In the genomic region with DNA sequence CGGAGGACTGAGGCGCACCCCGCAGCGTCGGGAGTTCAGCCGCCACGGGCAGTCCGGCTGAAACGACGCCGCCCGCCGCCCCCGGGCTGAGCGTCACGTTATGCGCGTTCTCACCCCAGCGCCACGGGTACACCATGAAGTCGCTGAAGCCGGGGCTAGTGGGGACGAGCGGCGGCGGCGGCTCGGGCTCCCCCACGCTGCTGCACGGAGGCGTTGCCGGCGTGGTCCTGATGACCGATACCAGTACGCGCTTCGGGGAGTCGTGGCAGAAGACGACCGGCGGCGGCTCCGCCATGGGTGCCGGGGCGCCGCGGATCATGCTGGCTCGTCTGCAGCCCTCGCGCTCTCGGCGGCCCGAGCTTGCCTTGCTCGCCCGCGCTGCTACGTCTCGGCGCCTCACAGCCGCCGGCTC, we compare ENCODE assay signal across 8 mouse cellular contexts. TPM values are rescaled to one million over a fixed set of nuclear protein-coding genes. Genes with fewer than 3 reads are reported as not detected.
DNase-seq lines count a peak whose midpoint lies in the region; ATAC-seq lines count a peak whose summit lies in the region.

No protein-coding gene starts in this region.

- H3K27me3 ChIP-seq in hindbrain, embryonic 16.5 days (replicated peaks; ENCODE audit: control insufficient read depth, insufficient read depth, low read length): no peaks in the 10 kb centered on the region; the same call in 1 of the 2 replicates

- H3K27ac ChIP-seq in hindbrain, embryonic 16.5 days (ENCODE audit: low read depth, low read length): peak overlapping the region; percentile 40

- intact Hi-C loops in gastrocnemius, postnatal 14 days (cut with DNase I; ENCODE audit: low total_unique reads): no loop called here

- peak overlapping the region; percentile 89 for H3K4me2 ChIP-seq in hindbrain, embryonic 16.5 days (ENCODE audit: low read length)

- WGBS in hindbrain, embryonic 16.5 days: under 1% methylated on average over 53 of the region's 61 CpGs

- H3K9me3 ChIP-seq in hindbrain, embryonic 16.5 days (ENCODE audit: control insufficient read depth, low read length): no peaks in the 10 kb centered on the region

- peak; percentile 49 for DNase-seq in gastrocnemius, postnatal 10 days
- no peak for DNase-seq in gastrocnemius, postnatal 14 days
- peak; percentile 61 for DNase-seq in thymus, postnatal 14 days
- DNase-seq in thymus, postnatal 4 days: no peak
- peak; percentile 11 for DNase-seq in lung, postnatal 36 days
- DNase-seq in urinary bladder, postnatal 25 days (ENCODE audit: low spot score): no peak

- H3K4me3 ChIP-seq in hindbrain, embryonic 16.5 days (ENCODE audit: low read length): peak overlapping the region; percentile 86

- peaks cover 10% of the 10 kb centered on the region for H3K4me1 ChIP-seq in hindbrain, embryonic 16.5 days (ENCODE audit: control insufficient read depth, insufficient read depth, low read depth, low read length)

- H3K36me3 ChIP-seq in hindbrain, embryonic 16.5 days (ENCODE audit: control insufficient read depth, insufficient read depth, low read length): no peaks in the 10 kb centered on the region

- peak overlapping the region; percentile 76 for H3K9ac ChIP-seq in hindbrain, embryonic 16.5 days (ENCODE audit: low read depth, low read length)

- no peak; the same call in none of the 2 replicates for ATAC-seq in hindbrain, embryonic 16.5 days
- no peak for ATAC-seq in megakaryocyte progenitor cell, adult 5-6 weeks (replicated peaks; ENCODE audit: poor library complexity)

RNA-seq across cellular contexts. Expression of gene Zfp367, which starts 0.3 kb away (rescaled TPM):
- 10 to 100 TPM in 1 of 2 experiments, 1 to 10 TPM in 1; 9.8 to 12.5 TPM for total RNA-seq in gastrocnemius, postnatal 10 days (2021)
- 10 to 100 TPM; 10.9 to 12.9 TPM for total RNA-seq in gastrocnemius, postnatal 14 days (2021)
- 6.2 and 7.3 TPM in 2 replicates for polyA plus RNA-seq in hindbrain, embryonic 16.5 days (2015; fragmentation: Nextera tagmentation; extraction: Ambion mirVana)
- total RNA-seq in megakaryocyte progenitor cell, adult 5-6 weeks (2015): 42.8 and 49.3 TPM in 2 replicates
- 41.9 and 52.3 TPM in 2 replicates for total RNA-seq in megakaryocyte progenitor cell, adult 5-6 weeks (2017)

RNA-seq across cellular contexts. Expression of gene Habp4, which starts 8.9 kb away (rescaled TPM):
- 10 to 100 TPM; 22.9 to 25.5 TPM for total RNA-seq in gastrocnemius, postnatal 10 days (2021)
- total RNA-seq in gastrocnemius, postnatal 14 days (2021): 10 to 100 TPM; 19.6 to 24.4 TPM
- 52.8 and 53.4 TPM in 2 replicates for polyA plus RNA-seq in hindbrain, embryonic 16.5 days (2015; fragmentation: Nextera tagmentation; extraction: Ambion mirVana)
- total RNA-seq in megakaryocyte progenitor cell, adult 5-6 weeks (2015): 3.4 and 3.9 TPM in 2 replicates
- 2.4 TPM in 2 replicates for total RNA-seq in megakaryocyte progenitor cell, adult 5-6 weeks (2017)

RNA-seq across cellular contexts. Expression of gene Slc35d2, which starts 23.5 kb away (rescaled TPM):
- total RNA-seq in gastrocnemius, postnatal 10 days (2021): 1 to 10 TPM; 1.3 to 1.8 TPM
- total RNA-seq in gastrocnemius, postnatal 14 days (2021): 1 to 10 TPM; 1.5 to 1.6 TPM
- 1.1 and 2.1 TPM in 2 replicates for polyA plus RNA-seq in hindbrain, embryonic 16.5 days (2015; fragmentation: Nextera tagmentation; extraction: Ambion mirVana)
- 3.5 and 5.4 TPM in 2 replicates for total RNA-seq in megakaryocyte progenitor cell, adult 5-6 weeks (2015)
- 4.3 and 5.4 TPM in 2 replicates for total RNA-seq in megakaryocyte progenitor cell, adult 5-6 weeks (2017)

Comparison
In these comparisons a context has a peak if more than half of its experiments do, and no peak if none do; other contexts are left out.
1. DNase-seq: peak in gastrocnemius, postnatal 10 days (single experiment), thymus, postnatal 14 days (single experiment) and lung, postnatal 36 days (single experiment); none in gastrocnemius, postnatal 14 days (single experiment), thymus, postnatal 4 days (single experiment) and urinary bladder, postnatal 25 days (single experiment).
2. RNA of gene Habp4, which starts 8.9 kb away (total RNA-seq): 22.9 to 25.5 TPM in gastrocnemius, postnatal 10 days and 19.6 to 24.4 TPM in gastrocnemius, postnatal 14 days; 2.4 to 3.9 TPM in megakaryocyte progenitor cell, adult 5-6 weeks; every median in the first group is over 4 times any median in the second.